ENCODE assay signal across 9 mouse cellular contexts in genomic region chr7:127931351-127932135, GRCm38 (mm10). TPM values are rescaled to one million over a fixed set of nuclear protein-coding genes. Genes with fewer than 3 reads are reported as not detected.
A peak's percentile ranks its signal among the peaks of the same experiment; 100 is the strongest.
DNase-seq lines count a peak whose midpoint lies in the region; ATAC-seq and TF ChIP-seq lines count a peak whose summit lies in the region.
"Had no signal": no experiment of that assay in that cellular context is flagged by ENCODE, and none has a peak within 500 bp of the region (broad histone marks: within the 10 kb centered on the region; RNA-seq: fewer than 3 reads in every experiment).

No protein-coding gene starts in this region.

- peaks cover 13% of the 10 kb centered on the region; the same call in 1 of the 2 replicates for H3K36me3 ChIP-seq in heart, embryonic 10.5 days
- peaks cover 4% of the 10 kb centered on the region; the same call in 1 of the 2 replicates for H3K36me3 ChIP-seq in kidney, adult 2 months (ENCODE audit: control insufficient read depth, insufficient read depth, low read length)
- H3K36me3 ChIP-seq in lung, postnatal 0 days (ENCODE audit: insufficient read depth, low read length): no peaks in the 10 kb centered on the region
- H3K36me3 ChIP-seq: hindbrain, embryonic 15.5 days had no signal

- TF ChIP-seq EP300 in lung, postnatal 0 days (IDR thresholded peaks at IDR 0.05): peak; percentile 59

- H3K4me3 ChIP-seq in heart, embryonic 10.5 days: peak overlapping the region; percentile 22; the same call in 1 of the 2 replicates
- no peak overlapping the region for H3K4me3 ChIP-seq in kidney, adult 2 months (ENCODE audit: insufficient read depth, low read depth, low read length)
- no peak overlapping the region for H3K4me3 ChIP-seq in lung, postnatal 0 days (ENCODE audit: low read depth, low read length)
- H3K4me3 ChIP-seq: hindbrain, embryonic 15.5 days had no signal

- H3K9ac ChIP-seq in lung, postnatal 0 days (replicated peaks; ENCODE audit: low read depth): no peak overlapping the region
- H3K9ac ChIP-seq: hindbrain, embryonic 15.5 days had no signal

- H3K4me2 ChIP-seq in lung, postnatal 0 days (replicated peaks; ENCODE audit: low read depth, low read length): peak overlapping the region; percentile 30
- H3K4me2 ChIP-seq: hindbrain, embryonic 15.5 days had no signal

- TF ChIP-seq POLR2A in kidney, adult 2 months (IDR thresholded peaks at IDR 0.05; ENCODE audit: low read depth, low read length): no peak

- peaks cover 64% of the 10 kb centered on the region for H3K4me1 ChIP-seq in heart, embryonic 10.5 days
- peaks cover 51% of the 10 kb centered on the region for H3K4me1 ChIP-seq in kidney, adult 2 months (ENCODE audit: control insufficient read depth, insufficient read depth, low read length)
- peaks cover 10% of the 10 kb centered on the region; the same call in 1 of the 2 replicates for H3K4me1 ChIP-seq in lung, postnatal 0 days (ENCODE audit: insufficient read depth, low read depth, low read length)

- 38% methylated on average over 13 of the region's 13 CpGs for WGBS in heart, embryonic 10.5 days
- 22% methylated on average over 13 of the region's 13 CpGs for WGBS in kidney, adult 2 months
- 18% methylated on average over 13 of the region's 13 CpGs for WGBS in lung, postnatal 0 days

- H3K27me3 ChIP-seq in heart, embryonic 10.5 days (ENCODE audit: insufficient read depth, poor library complexity, severe bottlenecking): peaks cover 34% of the 10 kb centered on the region
- H3K27me3 ChIP-seq in kidney, adult 2 months (replicated peaks; ENCODE audit: control insufficient read depth, insufficient read depth, low read length): no peaks in the 10 kb centered on the region
- H3K27me3 ChIP-seq in lung, postnatal 0 days (replicated peaks; ENCODE audit: insufficient read depth, low read length): no peaks in the 10 kb centered on the region

- ATAC-seq in common myeloid progenitor, adult 5-6 weeks (replicated peaks; ENCODE audit: low read depth, poor library complexity, severe bottlenecking): 0 out of 2 replicates have a peak, but pooled peaks have one; percentile 4
- peak; percentile 34 for ATAC-seq in lung, postnatal 0 days
- no peak for ATAC-seq in megakaryocyte-erythroid progenitor cell, adult 5-6 weeks (replicated peaks; ENCODE audit: low FRiP score, low TSS enrichment, poor library complexity, severe bottlenecking)

- H3K9me3 ChIP-seq in heart, embryonic 10.5 days: no peaks in the 10 kb centered on the region
- H3K9me3 ChIP-seq in lung, postnatal 0 days (ENCODE audit: low read length): no peaks in the 10 kb centered on the region
- H3K9me3 ChIP-seq: hindbrain, embryonic 15.5 days had no signal

- TF ChIP-seq CTCF in kidney, adult 2 months (conservative IDR thresholded peaks at IDR 0.05; ENCODE audit: insufficient read depth, insufficient read length, low read depth, low read length): no peak
- no peak for TF ChIP-seq CTCF in lung, postnatal 0 days (IDR thresholded peaks at IDR 0.05)

- H3K27ac ChIP-seq in heart, embryonic 10.5 days: peak overlapping the region; percentile 8; the same call in 1 of the 2 replicates
- peak overlapping the region; percentile 58 for H3K27ac ChIP-seq in kidney, adult 2 months (ENCODE audit: insufficient read depth, low read depth, low read length)
- H3K27ac ChIP-seq in lung, postnatal 0 days (ENCODE audit: low read length): peak overlapping the region; percentile 95
- H3K27ac ChIP-seq: hindbrain, embryonic 15.5 days had no signal

- DNase-seq in heart, embryonic 10.5 days (ENCODE audit: low spot score): no peak
- no peak for DNase-seq in heart, adult 8-10 months (ENCODE audit: low spot score)
- peak; percentile 86 for DNase-seq in kidney, adult 2 months
- peak; percentile 86 for DNase-seq in lung, postnatal 0 days (ENCODE audit: low spot score)
- DNase-seq in cerebellum, postnatal 4 days (ENCODE audit: low spot score in 2 of 2): no peak
- no peak for DNase-seq in frontal cortex, postnatal 36 days (ENCODE audit: low spot score in 2 of 2)

RNA-seq across cellular contexts. Expression of gene Prss8, which starts 1.6 kb away (rescaled TPM):
- 2.3 and 8.9 TPM in 2 replicates for polyA plus RNA-seq in heart, embryonic 10.5 days (2016; fragmentation: Nextera tagmentation; extraction: Ambion mirVana)
- not detected for total RNA-seq in heart, adult 8-10 months (2022)
- total RNA-seq in common myeloid progenitor, adult 5-6 weeks (2017): not detected in 2 replicates
- polyA plus RNA-seq in kidney, adult 2 months (2012; rRNA removed): 745 and 858 TPM in 2 replicates
- 141 and 152 TPM in 2 replicates for polyA plus RNA-seq in lung, postnatal 0 days (2015; fragmentation: Nextera tagmentation; extraction: Ambion mirVana)
- not detected in 2 replicates for total RNA-seq in megakaryocyte-erythroid progenitor cell, adult 5-6 weeks (2014; fragmentation: Nextera tagmentation)
- total RNA-seq in megakaryocyte-erythroid progenitor cell, adult 5-6 weeks (2017): not detected in 2 replicates

RNA-seq across cellular contexts. Expression of gene Prss36, which starts 15.0 kb away (rescaled TPM):
- polyA plus RNA-seq in heart, embryonic 10.5 days (2016; fragmentation: Nextera tagmentation; extraction: Ambion mirVana): 10.9 and 13.0 TPM in 2 replicates
- total RNA-seq in heart, adult 8-10 months (2022): 10 to 100 TPM in 1 of 4 experiments, 1 to 10 TPM in 3; 8.7 to 10.4 (median 8.9) TPM
- total RNA-seq in common myeloid progenitor, adult 5-6 weeks (2017): 2.4 and 4.3 TPM in 2 replicates
- 21.9 and 28.4 TPM in 2 replicates for polyA plus RNA-seq in kidney, adult 2 months (2012; rRNA removed)
- polyA plus RNA-seq in lung, postnatal 0 days (2015; fragmentation: Nextera tagmentation; extraction: Ambion mirVana): 9.2 and 10.0 TPM in 2 replicates
- 2.8 and 9.8 TPM in 2 replicates for total RNA-seq in megakaryocyte-erythroid progenitor cell, adult 5-6 weeks (2014; fragmentation: Nextera tagmentation)
- total RNA-seq in megakaryocyte-erythroid progenitor cell, adult 5-6 weeks (2017): 2.5 and 3.4 TPM in 2 replicates

RNA-seq across cellular contexts. Expression of gene Kat8, which starts 19.2 kb away (rescaled TPM):
- polyA plus RNA-seq in heart, embryonic 10.5 days (2016; fragmentation: Nextera tagmentation; extraction: Ambion mirVana): 31.0 and 39.7 TPM in 2 replicates
- 10 to 100 TPM; 13.6 to 16.8 (median 15.3) TPM for total RNA-seq in heart, adult 8-10 months (2022)
- 30.0 and 36.0 TPM in 2 replicates for total RNA-seq in common myeloid progenitor, adult 5-6 weeks (2017)
- polyA plus RNA-seq in kidney, adult 2 months (2012; rRNA removed): 11.8 and 12.2 TPM in 2 replicates
- 21.1 TPM in 2 replicates for polyA plus RNA-seq in lung, postnatal 0 days (2015; fragmentation: Nextera tagmentation; extraction: Ambion mirVana)
- 32.7 and 37.9 TPM in 2 replicates for total RNA-seq in megakaryocyte-erythroid progenitor cell, adult 5-6 weeks (2014; fragmentation: Nextera tagmentation)
- 27.0 and 35.8 TPM in 2 replicates for total RNA-seq in megakaryocyte-erythroid progenitor cell, adult 5-6 weeks (2017)

RNA-seq across cellular contexts. Expression of gene Bckdk, which starts 27.7 kb away (rescaled TPM):
- 143 and 176 TPM in 2 replicates for polyA plus RNA-seq in heart, embryonic 10.5 days (2016; fragmentation: Nextera tagmentation; extraction: Ambion mirVana)
- total RNA-seq in heart, adult 8-10 months (2022): 100 to 1,000 TPM; 119 to 144 (median 142) TPM
- total RNA-seq in common myeloid progenitor, adult 5-6 weeks (2017): 40.9 and 47.1 TPM in 2 replicates
- 148 and 163 TPM in 2 replicates for polyA plus RNA-seq in kidney, adult 2 months (2012; rRNA removed)
- 74.4 and 81.2 TPM in 2 replicates for polyA plus RNA-seq in lung, postnatal 0 days (2015; fragmentation: Nextera tagmentation; extraction: Ambion mirVana)
- 76.8 and 85.0 TPM in 2 replicates for total RNA-seq in megakaryocyte-erythroid progenitor cell, adult 5-6 weeks (2014; fragmentation: Nextera tagmentation)
- 32.4 and 62.8 TPM in 2 replicates for total RNA-seq in megakaryocyte-erythroid progenitor cell, adult 5-6 weeks (2017)

RNA-seq across cellular contexts. Expression of gene Fus, which starts 35.7 kb away (rescaled TPM):
- polyA plus RNA-seq in heart, embryonic 10.5 days (2016; fragmentation: Nextera tagmentation; extraction: Ambion mirVana): 280 and 362 TPM in 2 replicates
- 100 to 1,000 TPM; 129 to 232 (median 187) TPM for total RNA-seq in heart, adult 8-10 months (2022)
- 79.4 and 108 TPM in 2 replicates for total RNA-seq in common myeloid progenitor, adult 5-6 weeks (2017)
- polyA plus RNA-seq in kidney, adult 2 months (2012; rRNA removed): 183 and 196 TPM in 2 replicates
- polyA plus RNA-seq in lung, postnatal 0 days (2015; fragmentation: Nextera tagmentation; extraction: Ambion mirVana): 139 and 147 TPM in 2 replicates
- 315 and 387 TPM in 2 replicates for total RNA-seq in megakaryocyte-erythroid progenitor cell, adult 5-6 weeks (2014; fragmentation: Nextera tagmentation)
- total RNA-seq in megakaryocyte-erythroid progenitor cell, adult 5-6 weeks (2017): 61.4 and 85.2 TPM in 2 replicates

Comparison
In these comparisons a context has a peak if more than half of its experiments do, and no peak if none do; other contexts are left out.
1. DNase-seq: peak in kidney, adult 2 months (single experiment) and lung, postnatal 0 days (single experiment); none in heart, embryonic 10.5 days (single experiment), heart, adult 8-10 months (single experiment), cerebellum, postnatal 4 days (0 of 2) and frontal cortex, postnatal 36 days (0 of 2).
2. H3K27ac ChIP-seq: peak in every context shown above with its lines; median percentile 95 in lung, postnatal 0 days; 58 in kidney, adult 2 months; 8 in heart, embryonic 10.5 days.